Mouse (Mus musculus): Measurements from ENCODE around the gene Shkbp1. TPM values are rescaled to one million over a fixed set of nuclear protein-coding genes. Genes with fewer than 3 reads are reported as not detected.

The Shkbp1 gene
- polyA plus RNA-seq, 1 experiment from 2014 or later = 22.0 TPM

DNA sequence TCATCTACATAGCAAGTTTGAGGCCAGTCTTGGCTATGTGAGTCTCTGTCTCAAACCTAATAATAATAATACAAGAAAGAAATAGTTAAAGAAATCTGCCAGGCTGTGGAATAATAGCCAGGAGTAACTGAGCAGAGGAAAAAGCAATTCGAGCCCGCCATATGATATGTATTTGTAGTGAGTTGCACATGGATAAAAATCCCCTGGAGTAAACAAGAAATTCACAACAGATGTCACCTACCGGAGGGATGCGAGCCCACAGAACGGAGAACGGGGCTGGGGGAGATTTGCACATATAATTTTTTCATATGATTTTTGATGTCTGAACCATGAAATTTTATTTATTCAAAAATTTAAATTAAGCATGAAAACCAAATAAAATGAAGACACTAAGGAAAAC, 24.0 kb upstream of the Shkbp1 start:
- ATAC-seq (ENCODE audit: insufficient number of reproducible peaks, insufficient read depth, low FRiP score, low read depth) = no peak
- H3K9ac ChIP-seq (ENCODE audit: low read length) = no peak overlapping the region
- H3K9me3 ChIP-seq (ENCODE audit: control insufficient read depth, low read length) = no peaks in the 10 kb centered on the region
- no peak overlapping the region for H3K4me3 ChIP-seq (ENCODE audit: control insufficient read depth in 1 of 2, insufficient read depth in 1 of 2, low read depth in 1 of 2, low read length in 2 of 2)
- 86% methylated on average over 6 of the region's 6 CpGs for WGBS
- peaks cover 35% of the 10 kb centered on the region for H3K27me3 ChIP-seq (ENCODE audit: control insufficient read depth, insufficient read depth, low read length)
- H3K4me1 ChIP-seq (ENCODE audit: control insufficient read depth in 2 of 2, insufficient read depth in 2 of 2, low read length in 2 of 2) = no peaks in the 10 kb centered on the region
- no peak overlapping the region for H3K4me2 ChIP-seq (ENCODE audit: low read length)
- H3K36me3 ChIP-seq (ENCODE audit: control insufficient read depth, insufficient read depth, low read length) = no peaks in the 10 kb centered on the region
- no peak overlapping the region for H3K27ac ChIP-seq (replicated peaks in 1 of 2; ENCODE audit: control insufficient read depth in 1 of 2, insufficient read depth in 1 of 2, low read depth in 2 of 2, low read length in 2 of 2)

DNA sequence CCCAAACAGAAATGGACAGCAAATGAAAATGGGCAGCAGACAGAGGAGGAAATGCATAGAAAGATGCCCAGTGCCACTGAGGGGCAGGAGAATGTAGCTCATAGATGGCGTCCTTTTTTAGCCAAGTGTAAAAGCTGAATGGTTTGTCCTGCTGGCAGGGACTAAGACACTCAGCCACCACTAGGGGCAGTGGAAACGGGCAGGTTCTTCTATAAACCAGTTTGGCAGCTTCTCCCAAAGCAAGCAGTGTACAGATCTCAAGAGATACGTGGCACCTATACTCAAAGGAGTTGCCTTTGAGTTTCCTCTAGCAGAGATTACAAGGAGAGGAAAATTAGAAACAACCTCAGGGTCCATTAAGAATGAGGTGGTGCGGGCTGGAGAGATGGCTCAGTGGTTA, 22.6 kb upstream of the Shkbp1 start:
- Histone ChIP-seq H3K4me2 (ENCODE audit: low read length) (no peak overlapping the region), H3K9me3 (ENCODE audit: control insufficient read depth, low read length) (no peaks in the 10 kb centered on the region), H3K27me3 (ENCODE audit: control insufficient read depth, insufficient read depth, low read length) (peaks cover 48% of the 10 kb centered on the region), H3K27ac (replicated peaks in 1 of 2; ENCODE audit: control insufficient read depth in 1 of 2, insufficient read depth in 1 of 2, low read depth in 2 of 2, low read length in 2 of 2) (no peak overlapping the region), H3K9ac (ENCODE audit: low read length) (no peak overlapping the region), H3K36me3 (ENCODE audit: control insufficient read depth, insufficient read depth, low read length) (no peaks in the 10 kb centered on the region), H3K4me3 (ENCODE audit: control insufficient read depth in 1 of 2, insufficient read depth in 1 of 2, low read depth in 1 of 2, low read length in 2 of 2) (no peak overlapping the region), H3K4me1 (ENCODE audit: control insufficient read depth in 2 of 2, insufficient read depth in 2 of 2, low read length in 2 of 2) (no peaks in the 10 kb centered on the region)
- no peak for ATAC-seq (ENCODE audit: insufficient number of reproducible peaks, insufficient read depth, low FRiP score, low read depth)
- 28% methylated on average over 4 of the region's 4 CpGs for WGBS

DNA sequence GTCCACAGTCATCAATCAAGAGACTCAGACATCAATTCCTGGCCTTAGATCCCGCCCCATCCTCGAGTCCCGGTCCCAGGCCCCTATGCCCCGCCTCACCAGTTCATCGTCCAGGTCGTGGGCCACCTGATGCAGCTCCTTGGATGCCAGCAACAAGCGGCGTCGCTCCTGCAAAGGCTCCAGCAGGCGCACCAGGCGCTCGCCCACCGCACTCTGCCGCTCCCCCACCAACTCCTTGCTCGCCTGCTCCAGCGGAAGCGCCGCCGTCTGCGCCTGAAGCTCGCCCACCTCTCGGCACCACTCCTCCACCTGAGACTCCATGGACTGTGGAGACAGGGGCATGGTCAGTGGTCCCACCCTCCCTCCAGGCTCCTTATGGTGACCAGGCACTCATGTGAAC, 19.5 kb upstream of the Shkbp1 start:
- H3K9me3 ChIP-seq (ENCODE audit: control insufficient read depth, low read length) = no peaks in the 10 kb centered on the region
- H3K4me2 ChIP-seq (ENCODE audit: low read length) = no peak overlapping the region
- no peak overlapping the region for H3K4me3 ChIP-seq (ENCODE audit: control insufficient read depth in 1 of 2, insufficient read depth in 1 of 2, low read depth in 1 of 2, low read length in 2 of 2)
- H3K36me3 ChIP-seq (ENCODE audit: control insufficient read depth, insufficient read depth, low read length) = no peaks in the 10 kb centered on the region
- H3K27me3 ChIP-seq (ENCODE audit: control insufficient read depth, insufficient read depth, low read length) = peaks cover 73% of the 10 kb centered on the region
- no peak for ATAC-seq (ENCODE audit: insufficient number of reproducible peaks, insufficient read depth, low FRiP score, low read depth)
- H3K27ac ChIP-seq (replicated peaks in 1 of 2; ENCODE audit: control insufficient read depth in 1 of 2, insufficient read depth in 1 of 2, low read depth in 2 of 2, low read length in 2 of 2) = no peak overlapping the region
- H3K9ac ChIP-seq (ENCODE audit: low read length) = no peak overlapping the region
- 2% methylated on average over 21 of the region's 22 CpGs for WGBS
- H3K4me1 ChIP-seq (ENCODE audit: control insufficient read depth in 2 of 2, insufficient read depth in 2 of 2, low read length in 2 of 2) = no peaks in the 10 kb centered on the region

DNA sequence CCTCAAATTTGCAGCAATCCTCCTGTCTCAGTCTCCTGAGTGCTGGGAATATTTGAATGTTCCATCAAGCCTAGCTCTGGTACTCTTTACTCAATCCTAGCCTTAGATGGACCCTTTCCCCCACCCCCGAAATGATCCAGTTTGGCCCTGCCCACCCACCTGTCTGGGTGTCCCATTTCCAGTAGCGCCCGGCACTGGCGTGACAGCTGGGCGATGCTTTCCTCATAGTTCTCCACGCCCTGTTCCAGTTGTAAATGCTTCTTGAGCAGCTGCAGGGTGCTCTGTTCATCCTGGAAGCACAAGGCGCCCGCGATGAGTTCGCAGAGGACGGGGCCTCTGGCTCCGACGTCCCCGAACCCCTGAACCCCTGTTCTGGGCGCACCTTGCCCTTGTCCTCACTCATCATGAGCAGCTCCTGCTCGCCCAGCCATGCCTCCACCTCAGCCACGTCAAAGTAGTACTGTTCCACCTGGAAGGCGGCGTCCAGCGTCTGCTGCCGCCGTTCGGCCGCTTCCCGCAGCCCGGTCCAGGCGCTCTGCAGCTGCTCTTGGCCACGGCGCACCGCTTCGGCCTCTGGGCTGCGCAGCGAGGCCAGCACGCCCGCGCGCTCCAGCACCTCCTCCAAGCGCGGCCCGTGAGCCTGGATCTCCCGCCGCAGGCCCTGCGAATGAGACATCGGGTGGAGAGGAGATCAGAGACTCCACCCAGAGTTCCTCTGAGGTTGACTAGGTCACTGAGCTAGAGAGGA, 16.1 kb upstream of the Shkbp1 start:
- Histone ChIP-seq H3K4me2 (ENCODE audit: low read length) (peak overlapping the region; percentile 15; the same call in 1 of the 2 replicates), H3K9ac (ENCODE audit: low read length) (no peak overlapping the region), H3K27ac (replicated peaks in 1 of 2; ENCODE audit: control insufficient read depth in 1 of 2, insufficient read depth in 1 of 2, low read depth in 2 of 2, low read length in 2 of 2) (no peak overlapping the region), H3K4me3 (ENCODE audit: control insufficient read depth in 1 of 2, insufficient read depth in 1 of 2, low read depth in 1 of 2, low read length in 2 of 2) (peak overlapping the region in 1 of 2 experiments; percentile 14; a peak in 1 of 4 replicates), H3K4me1 (ENCODE audit: control insufficient read depth in 2 of 2, insufficient read depth in 2 of 2, low read length in 2 of 2) (no peaks in the 10 kb centered on the region), H3K27me3 (ENCODE audit: control insufficient read depth, insufficient read depth, low read length) (peaks cover 94% of the 10 kb centered on the region), H3K36me3 (ENCODE audit: control insufficient read depth, insufficient read depth, low read length) (no peaks in the 10 kb centered on the region), H3K9me3 (ENCODE audit: control insufficient read depth, low read length) (peaks cover 5% of the 10 kb centered on the region)
- ATAC-seq (ENCODE audit: insufficient number of reproducible peaks, insufficient read depth, low FRiP score, low read depth) = no peak; the same call in 1 of the 2 replicates
- 5% methylated on average over 44 of the region's 44 CpGs for WGBS

DNA sequence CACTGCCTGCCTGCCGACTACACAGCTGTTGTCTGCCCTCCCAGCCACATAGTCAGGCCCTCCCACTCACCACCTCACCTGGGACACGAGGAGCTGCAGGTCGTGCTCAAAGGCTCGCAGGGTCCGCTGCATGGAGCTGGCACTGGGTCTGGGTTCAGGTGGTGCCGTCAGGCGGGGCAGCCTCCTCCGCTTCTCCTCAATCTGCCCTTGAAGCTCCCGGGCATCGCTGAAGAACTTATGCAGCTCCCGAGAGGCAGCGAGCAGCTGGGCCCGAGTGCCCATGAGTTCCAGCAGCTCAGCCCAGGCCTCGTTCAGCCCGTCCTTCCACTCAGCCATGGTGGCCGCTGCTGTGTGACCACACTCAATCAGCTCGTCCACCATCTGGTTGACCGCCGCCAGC, 13.3 kb upstream of the Shkbp1 start:
- ATAC-seq (ENCODE audit: insufficient number of reproducible peaks, insufficient read depth, low FRiP score, low read depth) = no peak
- H3K27me3 ChIP-seq (ENCODE audit: control insufficient read depth, insufficient read depth, low read length) = peaks cover 97% of the 10 kb centered on the region
- H3K36me3 ChIP-seq (ENCODE audit: control insufficient read depth, insufficient read depth, low read length) = no peaks in the 10 kb centered on the region
- no peak overlapping the region for H3K9ac ChIP-seq (ENCODE audit: low read length)
- H3K4me1 ChIP-seq (ENCODE audit: control insufficient read depth in 2 of 2, insufficient read depth in 2 of 2, low read length in 2 of 2) = peaks cover 2 to 4% of the 10 kb centered on the region in 2 experiments; a peak in 1 of 4 replicates
- WGBS = 76% methylated on average over 19 of the region's 19 CpGs
- no peak overlapping the region for H3K4me2 ChIP-seq (ENCODE audit: low read length)
- no peak overlapping the region for H3K27ac ChIP-seq (replicated peaks in 1 of 2; ENCODE audit: control insufficient read depth in 1 of 2, insufficient read depth in 1 of 2, low read depth in 2 of 2, low read length in 2 of 2)
- H3K9me3 ChIP-seq (ENCODE audit: control insufficient read depth, low read length) = peaks cover 5% of the 10 kb centered on the region
- H3K4me3 ChIP-seq (ENCODE audit: control insufficient read depth in 1 of 2, insufficient read depth in 1 of 2, low read depth in 1 of 2, low read length in 2 of 2) = no peak overlapping the region

DNA sequence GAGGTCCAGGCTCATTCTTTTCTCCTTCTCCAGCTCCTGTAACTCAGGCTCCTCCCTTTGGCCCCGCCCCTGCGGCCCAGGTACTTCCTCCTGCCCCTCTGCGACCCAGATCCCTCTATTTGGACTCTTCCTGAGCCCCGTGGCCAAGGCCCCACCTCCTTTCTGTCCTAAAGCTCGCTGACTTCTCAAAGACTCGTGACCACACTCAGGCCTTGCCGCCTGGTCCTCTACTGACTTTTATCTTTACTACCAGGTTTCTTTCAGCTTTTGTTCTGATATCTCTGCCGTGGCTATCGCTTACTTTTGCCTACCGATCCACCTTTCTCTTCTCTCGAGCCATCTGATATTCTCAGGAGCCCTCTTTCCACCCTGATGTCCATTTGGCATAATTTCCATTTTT, 12.2 kb upstream of the Shkbp1 start:
- H3K4me2 ChIP-seq (ENCODE audit: low read length) = no peak overlapping the region
- ATAC-seq (ENCODE audit: insufficient number of reproducible peaks, insufficient read depth, low FRiP score, low read depth) = no peak
- WGBS = 13% methylated on average over 11 of the region's 11 CpGs

DNA sequence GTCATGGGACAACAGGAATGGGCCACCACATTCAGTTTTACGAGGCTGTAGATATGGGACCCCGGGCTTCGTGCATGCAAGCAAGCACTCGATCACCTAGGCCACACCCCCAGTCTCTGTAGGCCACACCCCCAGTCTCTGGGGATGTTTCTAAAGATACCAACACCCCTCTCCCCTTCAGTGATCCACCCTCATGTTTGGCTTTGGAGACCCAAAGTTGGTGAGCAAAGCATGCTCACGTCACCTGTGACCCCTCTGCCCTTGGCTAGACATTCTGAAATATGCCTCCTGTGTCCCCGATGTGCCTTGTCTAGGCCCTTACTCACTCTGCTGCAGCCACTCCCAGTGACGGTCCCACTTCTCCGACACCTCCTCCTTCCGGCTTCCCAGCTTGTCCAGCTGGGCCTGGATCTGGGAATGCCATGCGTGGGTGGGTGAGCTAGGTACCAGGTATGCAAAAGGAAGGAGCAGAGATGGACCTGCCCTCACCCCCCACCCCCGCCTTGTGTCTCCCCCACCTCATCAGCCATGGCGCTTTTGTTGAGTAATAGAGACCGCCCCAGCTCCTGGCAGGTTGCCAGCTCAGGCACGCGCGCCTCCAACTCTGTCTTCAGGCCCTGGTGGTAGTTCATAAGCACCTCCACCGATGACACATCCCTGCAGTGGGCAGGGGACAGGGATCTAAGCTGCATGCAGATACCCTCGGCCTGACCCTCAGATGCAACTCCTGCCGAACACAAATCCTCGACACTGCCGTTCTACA, 10.4 kb upstream of the Shkbp1 start:
- WGBS = 37% methylated on average over 21 of the region's 21 CpGs
- no peak for ATAC-seq (ENCODE audit: insufficient number of reproducible peaks, insufficient read depth, low FRiP score, low read depth)

More for the DNA sequence above, 12.2 kb upstream of the Shkbp1 start:
- Histone ChIP-seq H3K4me1 (ENCODE audit: control insufficient read depth in 2 of 2, insufficient read depth in 2 of 2, low read length in 2 of 2) (peaks cover 2 to 4% of the 10 kb centered on the region in 2 experiments; a peak in 1 of 4 replicates), H3K9me3 (ENCODE audit: control insufficient read depth, low read length) (peaks cover 5% of the 10 kb centered on the region), H3K4me3 (ENCODE audit: control insufficient read depth in 1 of 2, insufficient read depth in 1 of 2, low read depth in 1 of 2, low read length in 2 of 2) (no peak overlapping the region), H3K27me3 (ENCODE audit: control insufficient read depth, insufficient read depth, low read length) (peaks cover 97% of the 10 kb centered on the region), H3K36me3 (ENCODE audit: control insufficient read depth, insufficient read depth, low read length) (no peaks in the 10 kb centered on the region), H3K9ac (ENCODE audit: low read length) (no peak overlapping the region), H3K27ac (replicated peaks in 1 of 2; ENCODE audit: control insufficient read depth in 1 of 2, insufficient read depth in 1 of 2, low read depth in 2 of 2, low read length in 2 of 2) (no peak overlapping the region)

More for the DNA sequence above, 10.4 kb upstream of the Shkbp1 start:
- no peaks in the 10 kb centered on the region for H3K36me3 ChIP-seq (ENCODE audit: control insufficient read depth, insufficient read depth, low read length)
- H3K9ac ChIP-seq (ENCODE audit: low read length) = no peak overlapping the region
- peaks cover 4 to 5% of the 10 kb centered on the region in 2 experiments; a peak in 2 of 4 replicates for H3K4me1 ChIP-seq (ENCODE audit: control insufficient read depth in 2 of 2, insufficient read depth in 2 of 2, low read length in 2 of 2)
- H3K27me3 ChIP-seq (ENCODE audit: control insufficient read depth, insufficient read depth, low read length) = peaks cover 84% of the 10 kb centered on the region
- H3K9me3 ChIP-seq (ENCODE audit: control insufficient read depth, low read length) = peaks cover 5% of the 10 kb centered on the region
- no peak overlapping the region for H3K4me2 ChIP-seq (ENCODE audit: low read length)
- H3K4me3 ChIP-seq (ENCODE audit: control insufficient read depth in 1 of 2, insufficient read depth in 1 of 2, low read depth in 1 of 2, low read length in 2 of 2) = no peak overlapping the region
- H3K27ac ChIP-seq (replicated peaks in 1 of 2; ENCODE audit: control insufficient read depth in 1 of 2, insufficient read depth in 1 of 2, low read depth in 2 of 2, low read length in 2 of 2) = no peak overlapping the region

Measured in heart, embryonic 14.5 days (tissue).